Mouse (Mus musculus) urinary bladder, postnatal 14 days (tissue): ENCODE results near the gene Adam12.

ENCODE experiments used
- DNase-seq: peaks from one replicate; pipeline ENCODE4 v3.0.0; 2021; ENCODE audit warnings: low spot score

Gene Adam12

DNA sequence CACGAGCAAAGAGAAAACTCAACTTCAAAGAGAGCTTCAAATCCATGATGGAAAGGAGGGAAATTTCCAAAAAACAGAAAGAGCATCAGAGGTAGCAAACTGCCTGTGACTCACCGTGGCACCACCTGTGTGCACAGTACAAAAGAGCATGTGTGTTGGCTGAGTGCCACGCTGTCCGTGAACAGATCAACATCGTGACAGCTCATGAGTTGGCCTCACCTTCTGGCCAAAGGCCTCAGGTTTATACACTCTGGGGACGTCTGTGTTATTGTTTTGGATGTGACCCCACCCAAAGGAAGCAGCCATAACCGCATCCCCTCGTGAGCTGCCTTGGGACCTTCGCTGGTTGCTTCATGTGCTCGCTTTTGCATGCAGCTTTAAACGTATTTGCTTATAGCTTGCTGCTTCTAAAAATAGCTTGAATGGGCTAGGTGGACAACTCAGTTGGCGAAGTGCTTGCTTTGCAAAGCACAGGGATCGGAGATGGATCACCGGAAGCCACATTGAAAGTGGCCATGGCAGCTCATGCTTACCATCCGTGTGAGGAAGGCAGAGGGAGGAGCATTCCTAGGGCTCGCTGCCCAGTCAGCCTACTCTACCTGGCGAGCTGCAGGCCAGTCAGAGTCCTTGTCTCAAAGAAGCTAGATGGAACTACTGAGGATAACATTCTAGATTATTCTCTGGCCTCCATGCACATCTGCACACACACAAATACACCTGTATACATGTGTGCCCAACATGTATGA, 151.8 kb downstream of the Adam12 start:
- peak; percentile 50 for DNase-seq

DNA sequence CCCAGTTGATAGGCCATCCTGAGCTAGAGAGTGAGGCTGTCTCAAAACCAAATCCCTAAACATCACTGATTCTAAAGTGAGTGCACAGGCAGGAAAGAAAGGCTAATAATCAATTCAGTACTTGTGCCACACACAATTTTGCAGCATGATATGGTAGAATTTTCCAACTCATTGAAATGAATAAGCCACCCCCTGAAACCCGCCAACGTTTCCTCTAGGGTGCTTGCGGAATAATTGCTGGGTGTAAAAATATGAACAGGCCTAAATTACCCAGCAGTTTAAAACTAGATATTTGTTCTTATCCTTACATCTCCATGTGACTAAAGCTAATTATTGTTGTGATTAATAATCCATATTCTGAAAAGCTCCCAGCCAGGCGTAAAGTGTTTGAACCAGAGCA, 154.3 kb downstream of the Adam12 start:
- no peak for DNase-seq

DNA sequence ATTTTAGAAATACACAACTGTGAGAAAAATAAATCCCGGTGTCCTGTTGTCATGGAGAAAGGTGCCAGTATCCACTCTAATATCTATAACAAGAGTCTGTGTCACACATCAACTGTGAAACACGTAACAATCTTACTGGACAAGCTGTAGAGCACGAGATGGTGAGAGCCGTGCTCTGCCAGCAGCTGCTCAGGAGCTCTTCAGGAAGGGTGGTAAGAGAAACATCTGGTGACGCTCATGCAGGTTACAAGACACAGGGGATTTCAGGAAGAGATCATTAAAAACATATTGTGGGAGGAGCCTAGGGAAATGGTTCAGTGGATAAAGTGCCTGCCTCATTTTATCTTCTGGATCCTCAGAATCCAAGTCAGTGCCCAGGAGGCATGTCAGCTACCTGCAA, 158.9 kb downstream of the Adam12 start:
- no peak for DNase-seq

DNA sequence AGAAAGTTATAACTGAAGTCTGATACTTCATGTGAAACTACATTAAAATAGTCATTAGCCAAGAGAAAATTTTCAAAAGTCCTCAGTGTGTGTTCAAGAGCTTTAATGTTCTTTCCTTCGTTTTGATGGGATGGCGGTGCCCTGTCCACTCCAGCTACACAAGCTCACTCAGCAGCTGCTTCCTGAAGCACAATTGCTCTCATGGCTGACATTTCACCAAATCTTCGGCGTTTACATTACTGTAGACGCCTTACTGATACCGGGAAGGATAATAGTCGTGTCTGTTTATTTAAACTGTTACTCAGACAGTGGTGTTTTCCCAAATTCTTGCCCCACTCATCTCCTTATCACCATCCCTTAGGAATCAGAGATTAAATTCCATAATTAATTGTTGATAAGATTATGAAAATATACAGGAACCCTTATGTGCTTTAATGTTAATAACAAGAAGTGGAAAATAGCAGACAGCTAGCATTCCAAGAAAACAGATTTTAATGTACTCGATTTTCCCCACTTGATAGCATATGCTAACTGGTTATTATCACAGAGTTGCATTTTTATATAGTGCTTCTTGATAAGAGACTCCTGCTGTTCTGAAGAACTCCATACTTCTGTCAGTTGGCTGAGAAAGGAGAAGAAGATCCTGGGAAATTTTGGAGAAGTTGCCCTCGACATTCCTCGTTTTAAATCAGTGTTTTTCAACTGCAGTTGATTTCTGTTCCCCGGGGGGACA, 160.6 kb downstream of the Adam12 start:
- DNase-seq: no peak

DNA sequence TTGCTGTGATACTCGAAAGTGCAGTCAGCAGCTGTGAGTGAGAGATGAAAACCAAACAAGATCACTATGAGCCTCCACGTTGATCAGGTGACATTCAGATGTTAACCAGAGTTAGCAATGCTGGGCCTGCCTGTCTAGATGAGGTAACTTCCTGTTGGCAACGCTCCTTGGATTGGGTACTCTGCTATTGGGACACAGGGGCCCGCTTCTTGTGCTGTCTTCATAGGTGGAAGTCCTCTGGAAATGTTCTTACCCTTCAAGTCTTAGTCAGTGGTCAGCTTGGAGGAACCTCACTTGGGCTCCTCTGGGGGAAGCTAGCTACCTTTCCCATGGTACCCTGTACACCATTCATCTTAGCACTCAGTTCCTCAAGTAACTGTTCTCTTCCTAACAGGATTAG, 169.3 kb downstream of the Adam12 start:
- no peak for DNase-seq

DNA sequence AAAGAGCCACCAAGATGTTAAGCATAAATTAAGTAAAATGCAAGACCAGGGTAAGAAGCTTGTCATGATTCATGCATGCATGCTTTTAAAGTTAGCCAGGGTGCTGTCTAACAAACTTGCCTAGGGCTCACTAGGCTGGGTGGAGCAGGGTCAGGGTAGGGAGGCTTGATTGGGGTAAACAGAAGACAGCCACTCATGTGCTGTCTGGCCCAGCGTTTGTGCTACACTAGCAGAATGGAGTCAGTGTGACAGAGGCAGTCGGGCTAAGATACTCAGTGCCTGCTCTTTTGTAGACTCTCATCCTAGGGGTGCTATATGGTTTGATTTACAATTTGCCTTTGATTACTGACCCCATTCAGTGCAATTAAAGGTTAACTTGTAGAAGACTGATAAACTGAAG, 179.5 kb downstream of the Adam12 start:
- DNase-seq: no peak

DNA sequence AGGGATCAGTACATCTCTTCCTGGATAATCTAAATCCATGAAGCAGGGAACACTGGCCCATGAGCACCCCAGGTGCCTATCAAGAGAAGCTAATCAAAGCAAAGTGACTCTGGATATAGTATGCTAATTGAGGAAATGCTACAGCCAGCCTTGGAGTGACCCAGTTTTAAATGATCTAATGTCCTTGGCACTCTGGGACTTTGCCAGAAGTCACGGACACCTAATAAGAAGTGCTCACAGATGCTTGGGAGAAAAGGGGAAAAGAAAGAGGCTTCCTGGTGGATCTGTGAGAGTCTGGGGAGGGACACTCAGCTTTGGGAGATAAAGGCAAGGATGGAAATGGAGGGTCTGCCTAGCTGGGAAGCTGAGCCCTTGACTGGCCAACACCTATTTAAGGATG, 181.6 kb downstream of the Adam12 start:
- no peak for DNase-seq

DNA sequence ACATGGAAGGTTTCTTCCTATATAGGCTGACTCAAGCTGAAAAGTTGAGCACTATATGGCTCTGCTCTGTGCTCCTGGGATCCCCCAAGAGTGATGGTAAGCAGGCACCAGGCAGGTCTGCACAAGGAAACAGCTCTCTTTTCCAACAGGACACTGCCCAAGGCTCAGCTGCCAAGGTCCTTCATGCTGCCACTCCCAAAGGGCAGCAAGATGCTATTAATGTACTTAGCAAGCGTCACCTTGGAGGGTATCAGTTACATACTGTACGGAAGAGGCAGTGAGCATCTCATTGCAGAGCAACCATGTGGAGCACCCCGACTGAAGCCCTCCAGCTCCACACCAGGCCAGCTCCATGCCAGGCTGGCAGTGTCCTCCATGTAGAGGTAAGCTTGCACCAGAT, 185.6 kb downstream of the Adam12 start:
- DNase-seq: no peak

DNA sequence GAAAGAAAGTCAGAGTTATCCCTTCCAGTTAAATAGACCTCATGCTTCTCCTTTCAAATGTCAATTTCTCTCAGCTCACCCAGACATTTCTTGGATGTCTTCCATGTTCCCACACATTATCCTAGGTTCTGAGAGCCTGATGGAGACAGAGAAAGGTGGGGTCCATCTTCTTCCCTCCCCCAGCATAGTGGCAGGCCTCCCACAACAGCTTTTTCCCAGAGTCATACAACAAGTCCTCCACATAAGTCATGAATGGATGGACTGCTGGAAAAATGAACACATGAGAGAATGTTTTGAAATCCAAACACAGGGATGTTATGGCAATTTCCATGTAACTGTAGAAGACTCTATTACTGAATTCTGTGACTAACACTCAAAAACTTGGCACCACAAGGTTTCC, 188.4 kb downstream of the Adam12 start:
- DNase-seq: no peak

DNA sequence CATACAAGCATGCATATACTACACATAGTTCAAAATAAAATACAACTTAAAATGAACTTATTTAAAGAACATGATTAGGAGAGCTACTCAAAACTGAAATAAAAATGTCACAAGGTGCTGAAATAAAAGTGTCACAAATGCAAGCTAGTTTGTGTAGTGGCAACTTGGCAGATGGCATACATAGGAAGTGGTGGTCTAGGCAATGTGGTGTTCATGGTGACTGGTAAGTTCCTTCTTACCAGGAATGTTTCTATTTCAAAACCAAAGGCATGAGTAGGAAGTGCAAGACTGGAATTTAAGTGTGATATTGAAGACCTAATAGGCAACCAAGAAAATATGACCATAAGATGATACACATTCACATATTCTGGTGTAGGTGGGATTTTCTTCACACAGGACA, 189.3 kb downstream of the Adam12 start:
- no peak for DNase-seq

DNA sequence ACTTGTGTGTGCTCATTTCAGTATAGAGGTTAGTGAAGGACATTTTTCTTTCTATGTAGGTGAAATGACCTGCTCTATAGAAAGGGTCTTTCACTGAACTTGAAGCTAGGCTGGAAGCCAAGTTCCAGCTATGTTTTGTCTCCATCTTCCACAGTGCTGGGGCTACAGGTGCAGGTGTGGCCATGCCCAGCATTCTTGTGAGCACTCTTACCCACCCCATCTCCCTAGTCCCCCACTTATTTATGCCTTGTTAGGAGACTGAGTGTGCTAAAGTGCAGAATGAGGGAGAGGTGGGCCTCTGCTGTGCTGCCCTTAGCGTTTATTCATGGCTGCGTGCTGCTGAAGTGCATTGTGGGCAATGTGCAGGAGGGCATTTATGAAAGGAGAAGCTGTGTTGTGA, 198.0 kb downstream of the Adam12 start:
- no peak for DNase-seq

DNA sequence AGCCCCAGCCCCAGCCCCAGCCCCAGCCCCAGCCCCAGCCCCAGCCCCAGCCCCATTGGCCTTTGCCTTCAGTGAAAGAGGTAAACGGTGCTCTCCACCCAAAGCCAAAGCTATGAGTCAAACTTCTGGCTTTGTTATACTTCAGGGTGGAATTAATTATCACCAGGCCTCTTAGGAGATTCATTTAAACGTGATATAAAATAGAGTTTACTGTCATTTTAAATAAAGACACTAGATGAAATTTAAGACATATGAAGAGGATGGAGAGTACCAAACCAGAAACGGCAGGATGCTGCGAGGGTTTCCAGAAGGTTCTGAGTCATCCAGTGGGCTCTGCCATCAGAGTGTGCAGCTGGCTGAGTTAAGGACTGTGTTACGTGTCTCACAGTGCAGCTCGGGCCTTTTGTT, 199.0 kb downstream of the Adam12 start:
- no peak for DNase-seq

DNA sequence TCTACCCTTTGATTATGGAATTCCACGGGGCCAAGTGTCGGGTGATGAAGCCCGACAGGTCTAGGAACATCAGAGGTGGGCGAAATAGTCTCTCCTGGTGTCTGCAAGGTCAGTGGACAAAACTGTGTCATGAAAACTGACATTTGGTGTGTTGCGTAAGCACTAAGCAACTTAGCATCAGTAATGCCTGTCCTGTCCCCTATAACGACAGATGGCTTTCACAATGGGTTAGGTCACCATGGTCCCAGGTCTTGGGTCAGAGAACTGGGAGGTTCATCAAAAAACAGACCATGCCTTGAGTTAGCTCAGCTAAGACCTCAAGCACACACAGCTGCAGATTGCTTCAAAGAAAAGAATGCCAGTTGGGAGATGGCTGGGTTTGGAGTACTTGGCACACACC, 200.2 kb downstream of the Adam12 start:
- DNase-seq: no peak

DNA sequence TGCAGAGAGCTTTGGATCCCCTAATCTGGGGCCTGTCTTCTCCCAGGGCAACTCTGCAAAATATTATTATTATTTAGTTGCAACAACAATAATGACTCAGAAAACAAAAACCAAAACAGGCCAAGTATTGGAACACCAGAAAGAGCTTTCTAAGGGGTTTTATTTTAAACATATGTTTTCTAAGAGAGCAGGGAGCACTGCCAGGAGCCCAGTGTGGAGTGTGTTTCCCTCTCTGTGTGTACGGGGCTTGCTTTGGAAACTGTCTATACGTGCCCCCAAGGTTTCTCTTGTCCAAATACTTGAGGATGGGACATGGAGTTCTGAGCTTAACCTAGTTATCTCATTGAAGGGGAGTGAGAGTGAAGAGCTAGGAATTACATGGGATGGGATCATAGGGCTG, 200.7 kb downstream of the Adam12 start:
- DNase-seq: no peak

DNA sequence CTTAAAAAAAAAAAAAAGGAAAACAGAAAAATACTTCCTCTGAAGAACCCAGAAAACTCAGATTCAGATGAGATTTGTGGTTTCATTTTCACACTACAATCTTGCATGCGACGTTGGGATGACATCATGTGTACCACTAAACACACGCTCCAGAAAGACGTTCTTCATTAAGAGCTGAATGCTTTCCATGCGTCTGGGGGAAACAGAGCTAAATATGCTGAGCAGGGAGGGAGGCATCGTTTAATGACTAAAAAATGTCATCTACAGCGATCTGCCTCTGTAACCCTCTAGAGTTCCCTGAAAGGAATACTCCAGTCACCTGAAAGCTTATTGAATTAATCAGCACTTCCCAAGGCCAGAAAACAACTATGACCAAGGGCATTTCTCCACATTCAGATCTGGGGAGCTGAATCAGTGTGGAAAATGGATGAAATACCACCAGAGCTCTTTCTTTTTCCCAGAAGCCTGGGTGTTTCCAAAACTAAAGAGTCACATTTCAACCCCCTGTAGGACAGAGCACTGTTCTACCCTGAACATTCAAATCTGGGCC, 203.6 kb downstream of the Adam12 start:
- DNase-seq: no peak

DNA sequence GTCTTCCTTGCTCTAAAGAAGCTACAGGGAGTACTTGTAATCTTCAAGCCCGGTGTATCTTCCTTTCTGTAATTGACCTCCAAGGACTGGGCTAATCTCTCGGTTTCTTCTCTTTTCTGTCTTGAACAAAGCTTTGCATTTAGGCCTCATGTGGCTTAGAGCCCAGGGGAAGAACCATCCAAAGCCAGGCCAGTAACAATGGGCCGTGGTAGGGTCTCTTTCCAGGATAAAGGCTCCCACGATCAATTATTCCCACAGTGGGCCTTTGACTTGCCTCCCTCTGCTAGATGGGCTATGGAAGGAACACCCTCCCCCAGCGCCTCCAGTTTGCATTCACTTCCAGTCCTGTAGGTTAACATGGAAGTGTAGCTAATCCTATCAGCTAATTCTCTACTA, 204.9 kb downstream of the Adam12 start:
- DNase-seq: no peak

DNA sequence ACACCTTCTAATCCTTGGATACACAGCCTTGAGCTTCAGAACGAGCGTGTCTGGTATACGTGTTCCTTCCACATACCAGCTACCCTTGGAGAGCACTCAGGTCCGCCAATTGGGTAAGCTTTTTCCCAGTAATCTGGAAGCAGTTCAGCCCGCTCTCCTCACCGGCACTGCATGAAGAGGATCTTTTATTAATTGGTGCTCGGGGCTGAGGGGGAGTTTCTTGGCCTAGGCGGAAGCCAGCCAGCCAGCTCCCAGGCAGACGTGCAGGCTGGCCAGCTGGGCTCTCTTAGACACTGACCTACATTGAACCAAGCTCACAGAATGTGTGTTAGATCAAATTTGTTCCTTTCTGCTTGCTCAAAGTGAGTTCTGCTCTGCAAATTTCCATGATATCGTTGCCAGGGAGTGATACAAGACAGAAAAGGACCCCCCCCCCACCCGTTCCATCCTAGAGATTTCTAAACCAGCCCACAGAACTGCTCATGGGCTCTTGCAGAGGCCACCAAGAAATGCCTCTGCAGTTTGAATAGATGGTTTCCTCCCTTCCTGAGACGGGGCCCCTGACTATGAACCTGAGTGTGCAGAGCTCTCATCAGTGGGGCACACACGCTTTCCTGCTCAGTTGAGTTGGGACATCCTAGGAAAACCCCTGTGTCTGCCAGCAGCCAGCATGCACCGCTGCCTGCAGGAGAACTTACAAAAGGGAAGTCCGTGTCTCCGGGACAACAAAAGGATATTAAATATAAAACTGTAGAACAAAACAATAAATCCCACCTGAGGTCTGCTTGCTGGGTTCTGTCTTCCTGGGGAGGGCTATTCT, 205.5 kb downstream of the Adam12 start:
- peak; percentile 61 for DNase-seq

DNA sequence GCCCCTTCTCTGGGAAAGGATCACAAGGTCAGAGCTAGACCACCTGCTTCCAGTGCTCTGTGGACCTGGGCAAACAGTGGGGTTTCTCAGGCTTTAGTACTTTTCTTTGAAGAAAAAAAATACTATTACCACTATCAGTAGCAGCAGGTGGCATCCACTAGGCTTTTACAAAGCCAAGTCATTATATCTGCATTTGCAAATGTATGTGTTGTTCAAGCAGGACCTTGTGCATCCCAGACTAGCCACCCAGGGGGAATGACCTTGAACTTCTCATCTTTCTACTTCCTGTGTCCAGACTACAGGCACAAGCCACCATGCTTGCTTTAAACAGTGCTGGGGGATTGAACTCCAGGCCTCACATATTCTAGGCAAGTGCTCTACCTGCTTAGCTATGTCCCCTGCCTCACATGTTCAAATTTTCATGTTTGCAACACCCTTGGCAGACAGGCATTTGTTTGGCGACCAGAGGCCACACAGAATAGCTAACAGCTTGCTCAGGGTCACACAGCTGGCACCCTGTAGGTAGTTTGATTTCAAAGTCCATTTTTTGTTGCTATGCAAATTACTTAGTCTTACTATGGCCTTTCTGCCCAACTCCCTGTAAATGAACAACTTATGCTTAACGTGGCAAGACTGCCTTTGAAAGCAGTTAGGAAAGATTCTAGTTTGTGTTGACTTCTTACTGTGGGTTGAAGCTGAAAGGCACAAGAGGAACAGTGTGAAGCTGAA, 209.6 kb downstream of the Adam12 start:
- no peak for DNase-seq

DNA sequence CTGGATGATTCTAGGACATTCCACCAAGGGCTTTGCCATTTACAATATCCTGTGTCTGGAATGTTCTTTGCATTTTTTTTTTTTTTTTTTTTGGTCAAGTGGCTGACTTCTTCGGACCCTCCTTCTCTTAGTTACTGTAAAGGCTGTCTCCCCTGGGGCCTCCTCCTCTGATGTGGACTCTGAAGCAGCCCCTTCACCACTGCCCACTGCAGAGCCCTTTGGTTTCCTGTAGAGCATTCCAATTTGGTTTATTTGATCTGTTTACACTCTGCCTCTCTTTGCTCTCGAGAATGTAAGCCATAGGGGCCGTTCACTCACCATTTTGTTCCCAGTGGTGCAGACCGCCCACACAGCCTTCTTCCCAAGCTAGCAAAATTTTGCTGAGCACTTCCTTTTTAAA, 216.7 kb downstream of the Adam12 start:
- DNase-seq: no peak

DNA sequence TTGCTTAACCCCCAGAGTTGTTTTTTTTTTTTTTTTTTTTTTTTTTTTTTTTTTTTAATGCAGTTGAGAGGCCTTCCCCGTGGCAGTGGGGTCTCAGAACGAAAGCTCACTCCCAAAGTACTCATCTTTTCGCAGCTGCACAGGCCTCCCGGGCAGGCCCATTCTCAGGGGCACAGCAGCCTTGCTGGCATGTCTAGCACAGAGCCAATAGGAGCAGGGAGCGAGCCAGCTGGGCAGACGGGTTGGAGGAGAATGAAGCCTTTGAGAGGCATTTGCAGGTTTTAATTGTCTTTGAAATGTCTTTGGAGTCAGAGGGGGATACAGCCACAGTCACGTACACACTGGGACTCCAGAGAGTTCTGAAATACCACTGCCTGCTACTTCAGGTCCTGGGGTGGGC, 217.2 kb downstream of the Adam12 start:
- no peak for DNase-seq

DNA sequence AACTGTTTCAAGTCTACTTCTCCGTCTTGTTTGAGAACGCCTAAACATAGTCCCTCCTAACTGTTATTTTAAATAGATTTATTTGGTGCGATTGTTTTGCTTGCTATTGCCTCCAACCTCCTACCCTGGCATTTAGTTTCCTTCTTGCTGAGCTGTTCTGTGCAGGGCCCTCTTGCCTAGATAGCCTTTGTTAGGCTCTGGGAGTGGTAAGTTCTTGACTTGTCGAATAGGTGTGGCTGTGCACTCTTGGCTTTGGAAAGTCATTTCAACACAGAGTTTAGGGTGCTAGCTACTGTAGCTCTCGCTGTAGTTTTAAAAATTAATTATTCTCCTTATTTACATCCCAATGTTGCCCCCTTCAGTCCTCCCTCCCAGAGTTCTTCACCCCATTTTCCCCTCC, 222.8 kb downstream of the Adam12 start:
- DNase-seq: no peak

DNA sequence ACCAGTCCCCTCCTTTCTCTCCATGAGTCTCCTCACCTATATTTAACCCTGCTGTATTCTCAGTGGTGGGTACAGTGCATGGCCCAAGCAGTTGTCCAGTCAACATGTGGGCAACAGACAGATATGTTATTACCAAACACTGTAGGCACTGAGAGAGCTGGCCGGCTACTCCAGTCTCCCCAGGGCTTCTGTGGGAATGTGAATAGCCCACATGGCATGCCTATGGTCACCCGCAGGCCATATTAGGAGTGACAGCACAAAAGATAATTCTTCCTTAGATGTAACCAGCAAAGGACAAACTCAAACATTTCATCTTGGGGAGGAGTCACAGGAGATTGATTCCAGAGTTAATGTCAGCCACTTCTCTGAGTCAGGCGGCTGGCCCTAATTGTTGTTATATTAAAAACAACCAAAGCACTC, 224.0 kb downstream of the Adam12 start:
- DNase-seq: no peak
